Mouse (Mus musculus): ENCODE results near the gene Ccdc73.

The Ccdc73 gene

GRCm38 (mm10) chr2:105026950-105027695 lies 159.5 kb downstream of the Ccdc73 start:
- DNase-seq (ENCODE audit: extremely low spot score), result no peak

GRCm38 (mm10) chr2:105028806-105029205 lies 161.2 kb downstream of the Ccdc73 start:
- DNase-seq (ENCODE audit: extremely low spot score), result no peak

DNA sequence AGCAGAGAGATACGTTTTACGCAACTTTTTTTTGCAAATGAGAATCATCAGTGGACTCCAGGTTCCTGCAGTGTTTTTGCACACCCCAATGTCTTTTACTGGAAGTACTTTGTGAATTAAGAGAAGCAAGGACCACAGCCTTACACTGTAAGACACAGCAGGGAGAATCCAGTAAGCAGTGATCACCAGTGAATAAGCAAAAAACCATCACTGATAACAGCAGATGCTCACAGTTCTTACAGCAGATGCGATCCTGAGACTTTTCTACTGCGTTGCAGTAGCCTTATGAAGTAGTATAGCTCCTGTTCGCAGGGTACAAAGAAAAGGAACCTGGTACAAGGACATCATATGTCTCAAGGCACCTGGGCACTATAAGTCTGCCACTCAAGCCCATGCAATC lies 162.9 kb downstream of the Ccdc73 start:
- no peak for DNase-seq (ENCODE audit: extremely low spot score)

DNA sequence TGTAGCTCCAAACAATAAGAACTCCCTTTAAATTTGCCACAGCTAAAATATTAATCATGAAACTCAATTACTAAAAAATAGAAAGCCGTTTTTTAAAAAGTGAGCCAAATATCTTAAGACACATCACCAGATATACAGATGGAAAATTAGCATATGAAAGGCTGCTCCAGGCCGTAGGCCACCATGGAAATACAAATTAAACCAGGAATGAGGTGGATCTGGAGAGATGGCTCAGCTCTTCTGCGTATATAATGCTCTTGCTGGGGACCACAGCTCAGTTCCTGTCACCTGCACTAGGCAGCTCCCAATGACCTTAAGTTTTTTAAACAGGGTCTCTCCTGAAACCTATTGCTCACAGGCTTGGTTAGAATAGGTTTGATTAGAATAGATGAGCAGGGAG lies 166.5 kb downstream of the Ccdc73 start:
- no peak for DNase-seq (ENCODE audit: extremely low spot score)

DNA sequence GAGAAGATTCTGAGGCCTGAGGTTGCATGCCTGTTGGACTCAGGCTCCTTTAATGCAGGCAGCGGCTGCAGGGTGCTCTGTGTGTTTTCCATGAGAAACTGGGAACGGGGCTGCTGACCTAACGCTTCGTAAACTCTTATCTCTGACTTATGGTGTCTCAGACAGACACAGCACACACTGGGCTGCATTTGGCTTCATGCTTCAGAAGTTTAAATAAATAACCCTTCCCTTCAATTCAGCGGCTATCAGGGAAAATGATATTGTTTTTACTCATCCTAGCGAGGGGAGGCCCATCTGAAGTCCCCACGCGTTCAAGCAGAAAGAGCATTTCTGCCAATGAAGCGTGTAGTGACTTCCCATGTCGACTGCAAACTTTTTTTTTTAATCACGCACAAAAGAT lies 168.4 kb downstream of the Ccdc73 start:
- DNase-seq (ENCODE audit: extremely low spot score), result no peak

DNA sequence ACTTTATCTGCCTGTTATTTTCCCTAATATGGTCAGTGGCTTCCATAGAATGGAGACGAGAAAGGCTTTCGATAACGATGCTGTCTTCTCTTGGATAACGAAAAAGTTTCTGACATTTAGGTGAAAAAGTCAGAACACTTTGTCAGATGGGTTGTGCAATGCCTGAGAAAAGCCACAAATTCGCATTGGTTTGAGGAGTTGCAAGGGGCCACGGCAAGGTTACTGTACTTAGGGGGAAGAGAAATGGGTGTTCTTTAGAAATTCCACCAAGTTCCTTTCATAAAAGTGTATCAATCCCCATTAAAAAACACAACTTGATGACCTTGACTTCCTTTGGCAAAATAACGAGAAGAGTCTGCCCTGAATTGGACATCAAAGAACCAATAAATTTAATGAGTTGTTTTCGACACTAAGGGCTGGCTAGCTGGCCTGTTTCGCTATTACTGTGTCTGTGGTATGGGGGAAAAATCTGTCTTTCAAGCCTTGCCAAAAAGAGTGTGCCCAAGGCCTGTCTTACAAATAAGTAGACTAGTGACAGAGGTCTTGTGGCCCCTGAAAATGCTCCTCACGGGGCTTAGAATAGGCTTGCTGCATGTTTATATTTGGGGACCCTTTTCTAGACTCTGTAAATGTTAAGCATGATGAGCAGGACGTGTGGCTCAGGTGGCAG lies 168.9 kb downstream of the Ccdc73 start:
- DNase-seq (ENCODE audit: extremely low spot score), result no peak

- no peak for DNase-seq (ENCODE audit: extremely low spot score)
Observed at GRCm38 (mm10) chr2:105037956-105038569, 170.5 kb downstream of the Ccdc73 start.

- DNase-seq (ENCODE audit: extremely low spot score), result no peak
Observed at GRCm38 (mm10) chr2:105038879-105039278, 171.3 kb downstream of the Ccdc73 start.

GRCm38 (mm10) chr2:105040859-105041258 lies 173.3 kb downstream of the Ccdc73 start:
- no peak for DNase-seq (ENCODE audit: extremely low spot score)

GRCm38 (mm10) chr2:105043152-105043551 lies 175.5 kb downstream of the Ccdc73 start:
- no peak for DNase-seq (ENCODE audit: extremely low spot score)

GRCm38 (mm10) chr2:105048301-105048700 lies 180.7 kb downstream of the Ccdc73 start:
- DNase-seq (ENCODE audit: extremely low spot score), result no peak

GRCm38 (mm10) chr2:105055529-105055928 lies 187.9 kb downstream of the Ccdc73 start:
- DNase-seq (ENCODE audit: extremely low spot score), result no peak

DNA sequence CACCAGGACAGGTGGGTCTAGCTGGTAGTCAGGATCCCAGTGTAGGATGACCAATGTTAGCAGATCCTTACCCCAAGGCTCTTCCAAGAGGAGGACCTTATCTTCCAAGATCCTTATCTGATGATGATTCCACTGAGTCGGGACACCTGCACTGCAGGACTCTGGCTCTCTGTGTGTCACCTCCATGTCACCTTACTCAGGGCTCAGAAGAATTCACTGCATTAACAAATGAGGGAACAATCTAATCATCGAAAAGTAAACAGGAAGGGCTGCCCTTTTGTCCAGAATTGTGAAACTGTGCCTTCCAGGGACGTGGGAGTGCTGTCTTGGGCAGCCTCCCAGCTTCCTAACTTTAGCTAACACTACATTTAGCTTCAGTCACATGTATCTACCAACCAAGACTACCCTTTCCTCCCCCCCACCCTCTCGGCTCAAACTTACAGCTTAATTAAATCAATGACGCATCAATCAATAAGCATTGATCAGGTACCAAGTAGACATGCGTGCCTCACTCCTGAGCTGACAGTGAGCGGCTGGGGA lies 191.0 kb downstream of the Ccdc73 start:
- DNase-seq (ENCODE audit: extremely low spot score), result no peak

DNA sequence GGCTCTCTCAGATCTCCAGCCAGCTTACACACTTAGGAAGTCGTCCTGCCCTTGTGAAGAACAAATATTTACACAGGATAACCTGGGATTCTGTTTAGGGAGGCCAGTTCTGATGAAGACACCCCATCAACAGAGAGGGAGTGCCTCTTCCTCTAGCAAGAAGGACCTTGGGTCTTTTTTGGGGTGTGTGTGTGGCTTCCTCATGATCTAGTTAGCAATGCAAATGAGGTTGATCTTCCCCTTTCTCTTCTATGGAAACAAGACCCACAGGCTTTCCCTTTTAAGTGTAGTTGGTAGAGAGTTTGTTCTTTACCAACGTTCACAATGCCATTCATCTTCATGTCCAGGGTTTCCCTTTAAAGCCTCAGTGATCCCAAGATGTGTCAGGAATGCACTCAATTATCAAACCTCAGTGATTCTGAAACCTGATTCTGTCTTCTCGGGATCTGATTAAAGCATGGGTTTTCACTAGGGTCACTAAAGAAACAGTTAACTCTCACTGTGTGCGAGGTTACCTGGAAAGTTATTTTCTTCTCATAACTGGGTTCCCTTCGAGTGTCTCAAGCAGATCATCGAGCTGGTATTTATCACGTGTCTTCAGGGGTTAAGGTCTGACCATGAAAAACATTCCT lies 195.3 kb downstream of the Ccdc73 start:
- DNase-seq (ENCODE audit: extremely low spot score), result no peak

Data from embryo, embryonic 9.5 days (tissue).